Mouse (Mus musculus): Measurements from ENCODE around the gene Tyk2.

Gene Tyk2

GRCm38 (mm10) chr9:21067006-21067684 lies 63.9 kb downstream of the Tyk2 start, which contains the start of gene Zglp1:
Gene Zglp1 (minus strand): TSS chr9:21067093.
- no peak for DNase-seq (ENCODE audit: low read depth in 2 of 2, low spot score in 2 of 2)

GRCm38 (mm10) chr9:21062928-21063327 lies 68.1 kb downstream of the Tyk2 start:
- DNase-seq (ENCODE audit: low read depth in 2 of 2, low spot score in 2 of 2), result no peak

Measured in CD8-positive naive resting alpha-beta T cell, adult 2 months (primary cell).